Mouse (Mus musculus): ENCODE data around the gene Paxbp1.
"Not testable (repeated sequence)": the region's sequence is repeated elsewhere in the genome, so short reads cannot be mapped to it uniquely, and the experiment has no call there.

Paxbp1 gene

GRCm38 (mm10) chr16:91044270-91045182 is at the start of gene Paxbp1:
TSS of gene Paxbp1 (minus strand) at chr16:91044543.
- DNase-seq (ENCODE audit: low spot score): peak; percentile 97

- no peak for DNase-seq (ENCODE audit: low spot score)
Observed at GRCm38 (mm10) chr16:91086642-91087306, 42.4 kb upstream of the Paxbp1 start.

GRCm38 (mm10) chr16:91085239-91085825 is 41.0 kb upstream of the Paxbp1 start:
- DNase-seq (ENCODE audit: low spot score): no peak

- DNase-seq (ENCODE audit: low spot score): no peak
Observed at GRCm38 (mm10) chr16:91084307-91085238, 40.2 kb upstream of the Paxbp1 start.

- no peak for DNase-seq (ENCODE audit: low spot score)
Observed at GRCm38 (mm10) chr16:91083002-91083646, 38.8 kb upstream of the Paxbp1 start.

GRCm38 (mm10) chr16:91081508-91081907 is 37.2 kb upstream of the Paxbp1 start:
- no peak for DNase-seq (ENCODE audit: low spot score)

GRCm38 (mm10) chr16:91076180-91076579 is 31.8 kb upstream of the Paxbp1 start:
- DNase-seq (ENCODE audit: low spot score): no peak

- not testable (repeated sequence) for DNase-seq (ENCODE audit: low spot score)
Observed at GRCm38 (mm10) chr16:91075423-91075822, 31.1 kb upstream of the Paxbp1 start.

GRCm38 (mm10) chr16:91073163-91073892 is 29.0 kb upstream of the Paxbp1 start:
- peak; percentile 57 for DNase-seq (ENCODE audit: low spot score)

GRCm38 (mm10) chr16:91072256-91072655 is 27.9 kb upstream of the Paxbp1 start:
- DNase-seq (ENCODE audit: low spot score): no peak

GRCm38 (mm10) chr16:91068969-91069368 is 24.6 kb upstream of the Paxbp1 start:
- DNase-seq (ENCODE audit: low spot score): no peak

GRCm38 (mm10) chr16:91067122-91067521 is 22.8 kb upstream of the Paxbp1 start:
- DNase-seq (ENCODE audit: low spot score): no peak

- DNase-seq (ENCODE audit: low spot score): no peak
Observed at GRCm38 (mm10) chr16:91064583-91065365, 20.4 kb upstream of the Paxbp1 start.

GRCm38 (mm10) chr16:91063786-91064185 is 19.4 kb upstream of the Paxbp1 start:
- no peak for DNase-seq (ENCODE audit: low spot score)

GRCm38 (mm10) chr16:91061531-91062318 is 17.4 kb upstream of the Paxbp1 start:
- no peak for DNase-seq (ENCODE audit: low spot score)

- DNase-seq (ENCODE audit: low spot score): no peak
Observed at GRCm38 (mm10) chr16:91057741-91058140, 13.4 kb upstream of the Paxbp1 start.

- DNase-seq (ENCODE audit: low spot score): no peak
Observed at GRCm38 (mm10) chr16:91057261-91057660, 12.9 kb upstream of the Paxbp1 start.

- DNase-seq (ENCODE audit: low spot score): no peak
Observed at GRCm38 (mm10) chr16:91056043-91056821, 11.9 kb upstream of the Paxbp1 start.

Measured in urinary bladder, postnatal 10 days (tissue).